Mouse (Mus musculus): ENCODE data around the gene Pdk1. TPM values are rescaled to one million over a fixed set of nuclear protein-coding genes. Genes with fewer than 3 reads are reported as not detected.
A peak's percentile ranks its signal among the peaks of the same experiment; 100 is the strongest.

Pdk1 gene
- polyA plus RNA-seq, 1 experiment from 2014 or later = 29.8 TPM

- Histone ChIP-seq H3K4me3 (ENCODE audit: low read depth, low read length) (no peak overlapping the region), H3K27me3 (ENCODE audit: control insufficient read depth, insufficient read depth, low read length) (no peaks in the 10 kb centered on the region), H3K4me2 (replicated peaks; ENCODE audit: low read depth, low read length) (no peak overlapping the region), H3K9me3 (ENCODE audit: control insufficient read depth, low read length) (no peaks in the 10 kb centered on the region), H3K9ac (ENCODE audit: low read depth, low read length) (no peak overlapping the region), H3K36me3 (ENCODE audit: control insufficient read depth, insufficient read depth, low read length) (no peaks in the 10 kb centered on the region), H3K27ac (ENCODE audit: low read depth, low read length) (no peak overlapping the region), H3K4me1 (replicated peaks; ENCODE audit: control insufficient read depth, insufficient read depth, low read length) (no peaks in the 10 kb centered on the region)
- ATAC-seq (ENCODE audit: low FRiP score) (no peak), DNase-seq (ENCODE audit: low spot score) (no peak)
- WGBS = 86% methylated on average over 3 of the region's 3 CpGs
Observed at GRCm38 (mm10) chr2:71867019-71867418, 6.0 kb upstream of the Pdk1 start.

GRCm38 (mm10) chr2:71867480-71867879 is 5.5 kb upstream of the Pdk1 start:
- ATAC-seq (ENCODE audit: low FRiP score) (no peak), DNase-seq (ENCODE audit: low spot score) (no peak)
- H3K4me1 ChIP-seq (replicated peaks; ENCODE audit: control insufficient read depth, insufficient read depth, low read length) = no peaks in the 10 kb centered on the region
- H3K4me2 ChIP-seq (replicated peaks; ENCODE audit: low read depth, low read length) = no peak overlapping the region
- no peak overlapping the region for H3K4me3 ChIP-seq (ENCODE audit: low read depth, low read length)
- no peaks in the 10 kb centered on the region for H3K9me3 ChIP-seq (ENCODE audit: control insufficient read depth, low read length)
- no peak overlapping the region for H3K27ac ChIP-seq (ENCODE audit: low read depth, low read length)
- H3K9ac ChIP-seq (ENCODE audit: low read depth, low read length) = no peak overlapping the region
- no peaks in the 10 kb centered on the region for H3K27me3 ChIP-seq (ENCODE audit: control insufficient read depth, insufficient read depth, low read length)
- WGBS = 15% methylated on average over 5 of the region's 5 CpGs
- no peaks in the 10 kb centered on the region for H3K36me3 ChIP-seq (ENCODE audit: control insufficient read depth, insufficient read depth, low read length)

- 94% methylated on average over 1 of the region's 1 CpGs for WGBS
- ATAC-seq (ENCODE audit: low FRiP score) = no peak
- H3K9ac ChIP-seq (ENCODE audit: low read depth, low read length) = no peak overlapping the region
- no peak overlapping the region for H3K4me3 ChIP-seq (ENCODE audit: low read depth, low read length)
- no peaks in the 10 kb centered on the region for H3K4me1 ChIP-seq (replicated peaks; ENCODE audit: control insufficient read depth, insufficient read depth, low read length)
- no peaks in the 10 kb centered on the region for H3K9me3 ChIP-seq (ENCODE audit: control insufficient read depth, low read length)
- no peaks in the 10 kb centered on the region for H3K27me3 ChIP-seq (ENCODE audit: control insufficient read depth, insufficient read depth, low read length)
- no peaks in the 10 kb centered on the region for H3K36me3 ChIP-seq (ENCODE audit: control insufficient read depth, insufficient read depth, low read length)
- no peak for DNase-seq (ENCODE audit: low spot score)
- H3K4me2 ChIP-seq (replicated peaks; ENCODE audit: low read depth, low read length) = no peak overlapping the region
- H3K27ac ChIP-seq (ENCODE audit: low read depth, low read length) = no peak overlapping the region
Observed at GRCm38 (mm10) chr2:71868256-71868655, 4.8 kb upstream of the Pdk1 start.

- Histone ChIP-seq H3K36me3 (ENCODE audit: control insufficient read depth, insufficient read depth, low read length) (no peaks in the 10 kb centered on the region), H3K9me3 (ENCODE audit: control insufficient read depth, low read length) (no peaks in the 10 kb centered on the region), H3K27ac (ENCODE audit: low read depth, low read length) (no peak overlapping the region), H3K4me2 (replicated peaks; ENCODE audit: low read depth, low read length) (no peak overlapping the region), H3K27me3 (ENCODE audit: control insufficient read depth, insufficient read depth, low read length) (no peaks in the 10 kb centered on the region; the same call in 1 of the 2 replicates), H3K9ac (ENCODE audit: low read depth, low read length) (no peak overlapping the region), H3K4me1 (replicated peaks; ENCODE audit: control insufficient read depth, insufficient read depth, low read length) (peaks cover 4% of the 10 kb centered on the region; the same call in 1 of the 2 replicates), H3K4me3 (ENCODE audit: low read depth, low read length) (no peak overlapping the region)
- ATAC-seq (ENCODE audit: low FRiP score) (no peak), DNase-seq (ENCODE audit: low spot score) (no peak)
- 86% methylated on average over 10 of the region's 10 CpGs for WGBS
Observed at GRCm38 (mm10) chr2:71872141-71872540, 883 bp upstream of the Pdk1 start.

GRCm38 (mm10) chr2:71873474-71874322 is 674 bp downstream of the Pdk1 start:
- no peaks in the 10 kb centered on the region for H3K9me3 ChIP-seq (ENCODE audit: control insufficient read depth, low read length)
- H3K36me3 ChIP-seq (ENCODE audit: control insufficient read depth, insufficient read depth, low read length) = no peaks in the 10 kb centered on the region
- peak overlapping the region; percentile 90 for H3K4me2 ChIP-seq (replicated peaks; ENCODE audit: low read depth, low read length)
- H3K27ac ChIP-seq (ENCODE audit: low read depth, low read length) = peak overlapping the region; percentile 71
- H3K9ac ChIP-seq (ENCODE audit: low read depth, low read length) = peak overlapping the region; percentile 80
- ATAC-seq (ENCODE audit: low FRiP score) (peak; percentile 81), DNase-seq (ENCODE audit: low spot score) (peak; percentile 58)
- 4% methylated on average over 35 of the region's 51 CpGs for WGBS
- H3K27me3 ChIP-seq (ENCODE audit: control insufficient read depth, insufficient read depth, low read length) = no peaks in the 10 kb centered on the region; the same call in 1 of the 2 replicates
- peaks cover 4% of the 10 kb centered on the region; the same call in 1 of the 2 replicates for H3K4me1 ChIP-seq (replicated peaks; ENCODE audit: control insufficient read depth, insufficient read depth, low read length)
- H3K4me3 ChIP-seq (ENCODE audit: low read depth, low read length) = peak overlapping the region; percentile 82

- H3K36me3 ChIP-seq (ENCODE audit: control insufficient read depth, insufficient read depth, low read length) = no peaks in the 10 kb centered on the region
- no peaks in the 10 kb centered on the region; the same call in 1 of the 2 replicates for H3K27me3 ChIP-seq (ENCODE audit: control insufficient read depth, insufficient read depth, low read length)
- 85% methylated on average over 2 of the region's 2 CpGs for WGBS
- no peak overlapping the region for H3K27ac ChIP-seq (ENCODE audit: low read depth, low read length)
- 0 out of 2 replicates have a peak overlapping the region, but pooled peaks have one; percentile 82 for H3K4me3 ChIP-seq (ENCODE audit: low read depth, low read length)
- H3K9me3 ChIP-seq (ENCODE audit: control insufficient read depth, low read length) = no peaks in the 10 kb centered on the region
- DNase-seq (ENCODE audit: low spot score) (no peak), ATAC-seq (ENCODE audit: low FRiP score) (no peak)
- peaks cover 4% of the 10 kb centered on the region; the same call in 1 of the 2 replicates for H3K4me1 ChIP-seq (replicated peaks; ENCODE audit: control insufficient read depth, insufficient read depth, low read length)
- no peak overlapping the region for H3K9ac ChIP-seq (ENCODE audit: low read depth, low read length)
- 0 out of 2 replicates have a peak overlapping the region, but pooled peaks have one; percentile 90 for H3K4me2 ChIP-seq (replicated peaks; ENCODE audit: low read depth, low read length)
Observed at GRCm38 (mm10) chr2:71874422-71874821, 1.4 kb downstream of the Pdk1 start.

GRCm38 (mm10) chr2:71874836-71875235 is 1.8 kb downstream of the Pdk1 start:
- no peak overlapping the region for H3K4me3 ChIP-seq (ENCODE audit: low read depth, low read length)
- no peaks in the 10 kb centered on the region for H3K9me3 ChIP-seq (ENCODE audit: control insufficient read depth, low read length)
- ATAC-seq (ENCODE audit: low FRiP score) (no peak), DNase-seq (ENCODE audit: low spot score) (no peak)
- H3K27ac ChIP-seq (ENCODE audit: low read depth, low read length) = no peak overlapping the region
- H3K27me3 ChIP-seq (ENCODE audit: control insufficient read depth, insufficient read depth, low read length) = no peaks in the 10 kb centered on the region; the same call in 1 of the 2 replicates
- no peak overlapping the region for H3K4me2 ChIP-seq (replicated peaks; ENCODE audit: low read depth, low read length)
- H3K4me1 ChIP-seq (replicated peaks; ENCODE audit: control insufficient read depth, insufficient read depth, low read length) = peaks cover 4% of the 10 kb centered on the region; the same call in 1 of the 2 replicates
- 42% methylated on average over 2 of the region's 2 CpGs for WGBS
- H3K36me3 ChIP-seq (ENCODE audit: control insufficient read depth, insufficient read depth, low read length) = no peaks in the 10 kb centered on the region
- H3K9ac ChIP-seq (ENCODE audit: low read depth, low read length) = no peak overlapping the region

GRCm38 (mm10) chr2:71877865-71878264 is 4.8 kb downstream of the Pdk1 start:
- H3K27ac ChIP-seq (ENCODE audit: low read depth, low read length) = no peak overlapping the region
- no peaks in the 10 kb centered on the region; the same call in 1 of the 2 replicates for H3K27me3 ChIP-seq (ENCODE audit: control insufficient read depth, insufficient read depth, low read length)
- no peak overlapping the region for H3K9ac ChIP-seq (ENCODE audit: low read depth, low read length)
- H3K4me1 ChIP-seq (replicated peaks; ENCODE audit: control insufficient read depth, insufficient read depth, low read length) = peaks cover 4% of the 10 kb centered on the region; the same call in 1 of the 2 replicates
- no peak for DNase-seq (ENCODE audit: low spot score)
- no peaks in the 10 kb centered on the region for H3K36me3 ChIP-seq (ENCODE audit: control insufficient read depth, insufficient read depth, low read length)
- 98% methylated on average over 4 of the region's 4 CpGs for WGBS
- no peak for ATAC-seq (ENCODE audit: low FRiP score)
- no peaks in the 10 kb centered on the region for H3K9me3 ChIP-seq (ENCODE audit: control insufficient read depth, low read length)
- no peak overlapping the region for H3K4me3 ChIP-seq (ENCODE audit: low read depth, low read length)
- no peak overlapping the region for H3K4me2 ChIP-seq (replicated peaks; ENCODE audit: low read depth, low read length)

GRCm38 (mm10) chr2:71878441-71878840 is 5.4 kb downstream of the Pdk1 start:
- ATAC-seq (ENCODE audit: low FRiP score) (no peak), DNase-seq (ENCODE audit: low spot score) (no peak)
- no peaks in the 10 kb centered on the region; the same call in 1 of the 2 replicates for H3K27me3 ChIP-seq (ENCODE audit: control insufficient read depth, insufficient read depth, low read length)
- WGBS = 76% methylated on average over 2 of the region's 2 CpGs
- no peak overlapping the region for H3K4me3 ChIP-seq (ENCODE audit: low read depth, low read length)
- no peak overlapping the region for H3K27ac ChIP-seq (ENCODE audit: low read depth, low read length)
- no peaks in the 10 kb centered on the region for H3K36me3 ChIP-seq (ENCODE audit: control insufficient read depth, insufficient read depth, low read length)
- no peaks in the 10 kb centered on the region for H3K9me3 ChIP-seq (ENCODE audit: control insufficient read depth, low read length)
- H3K9ac ChIP-seq (ENCODE audit: low read depth, low read length) = no peak overlapping the region
- H3K4me1 ChIP-seq (replicated peaks; ENCODE audit: control insufficient read depth, insufficient read depth, low read length) = peaks cover 4% of the 10 kb centered on the region; the same call in 1 of the 2 replicates
- H3K4me2 ChIP-seq (replicated peaks; ENCODE audit: low read depth, low read length) = no peak overlapping the region

Measured in hindbrain, embryonic 11.5 days (tissue).